Mouse (Mus musculus): Measurements from ENCODE around the gene Znfx1. TPM values are rescaled to one million over a fixed set of nuclear protein-coding genes. Genes with fewer than 3 reads are reported as not detected.

Znfx1 gene
- polyA plus RNA-seq, 1 experiment: 11.4 TPM

DNA sequence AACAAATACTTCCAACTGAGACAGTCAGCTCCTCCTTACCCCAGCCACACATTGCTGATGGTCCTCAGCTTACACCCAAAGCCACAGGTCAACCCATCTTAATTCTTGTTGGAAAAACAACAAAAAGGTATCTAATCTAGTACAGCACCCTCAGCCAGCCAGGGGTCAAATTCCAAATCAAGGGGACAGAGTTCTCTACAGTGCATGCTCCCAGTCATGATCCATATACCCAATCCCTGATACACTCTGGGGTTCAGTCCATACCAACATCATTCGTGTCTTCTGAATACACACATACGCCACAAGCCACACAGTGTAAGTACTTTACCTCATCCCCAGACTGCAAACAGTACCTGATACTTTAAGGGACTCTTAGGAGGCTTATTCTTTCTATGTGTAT, 56.5 kb downstream of the Znfx1 start:
- no peaks in the 10 kb centered on the region for H3K4me1 ChIP-seq (ENCODE audit: control insufficient read depth, insufficient read depth, low read length)
- TF ChIP-seq CTCF (IDR thresholded peaks at IDR 0.05; ENCODE audit: low read depth, low read length) (no peak), EP300 (IDR thresholded peaks at IDR 0.05; ENCODE audit: insufficient read depth, low read depth, low read length) (no peak), POLR2A (IDR thresholded peaks at IDR 0.05; ENCODE audit: insufficient read depth, low read length) (no peak)
- no peaks in the 10 kb centered on the region for H3K9me3 ChIP-seq (replicated peaks; ENCODE audit: control insufficient read depth, insufficient read depth, low read length, poor library complexity, severe bottlenecking)
- H3K27ac ChIP-seq (ENCODE audit: insufficient read depth, low read length): no peak overlapping the region
- no peak overlapping the region for H3K4me3 ChIP-seq (ENCODE audit: low read depth, low read length)
- H3K27me3 ChIP-seq (ENCODE audit: control insufficient read depth, insufficient read depth, low read length, poor library complexity, severe bottlenecking): no peaks in the 10 kb centered on the region
- H3K9ac ChIP-seq (ENCODE audit: low read depth, poor library complexity, severe bottlenecking): no peak overlapping the region
- H3K36me3 ChIP-seq (ENCODE audit: control insufficient read depth, insufficient read depth, low read length, poor library complexity, severe bottlenecking): no peaks in the 10 kb centered on the region

DNA sequence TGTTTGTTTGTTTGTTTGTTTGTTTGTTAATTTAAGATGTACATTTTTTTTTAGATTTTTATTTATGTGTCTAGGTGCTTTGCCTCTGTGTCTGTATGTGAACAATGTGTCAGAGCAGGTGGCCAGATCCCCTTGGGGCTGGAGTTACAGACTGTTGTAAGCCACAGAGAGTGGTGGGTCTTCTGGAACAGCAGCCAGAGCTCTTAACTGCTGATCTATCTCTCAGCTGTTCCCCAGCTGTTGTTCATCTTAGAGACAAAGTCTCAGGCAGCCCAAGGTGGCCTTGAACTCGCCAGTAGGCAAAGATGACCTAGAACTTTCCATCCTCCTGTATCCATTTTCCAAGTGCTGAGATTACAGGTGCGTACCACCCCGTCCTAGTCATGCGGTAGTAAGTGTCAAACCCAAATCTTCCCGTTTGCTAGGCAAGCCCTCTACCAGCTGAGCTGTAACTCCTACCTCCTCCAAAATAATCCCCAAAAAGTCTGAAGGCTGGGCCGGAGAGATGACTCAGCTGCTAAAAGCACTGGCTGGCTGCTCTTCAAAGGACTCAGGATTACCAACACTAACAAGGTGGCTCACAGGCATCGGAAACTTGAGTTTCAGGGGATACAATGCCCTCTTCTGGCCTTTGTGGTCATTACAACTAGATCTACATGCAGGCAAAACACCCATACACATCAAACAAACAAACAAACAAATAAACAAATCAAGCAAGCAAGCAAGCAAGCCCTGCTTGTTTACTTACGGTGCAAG, 58.5 kb downstream of the Znfx1 start:
- H3K9me3 ChIP-seq (replicated peaks; ENCODE audit: control insufficient read depth, insufficient read depth, low read length, poor library complexity, severe bottlenecking): no peaks in the 10 kb centered on the region

DNA sequence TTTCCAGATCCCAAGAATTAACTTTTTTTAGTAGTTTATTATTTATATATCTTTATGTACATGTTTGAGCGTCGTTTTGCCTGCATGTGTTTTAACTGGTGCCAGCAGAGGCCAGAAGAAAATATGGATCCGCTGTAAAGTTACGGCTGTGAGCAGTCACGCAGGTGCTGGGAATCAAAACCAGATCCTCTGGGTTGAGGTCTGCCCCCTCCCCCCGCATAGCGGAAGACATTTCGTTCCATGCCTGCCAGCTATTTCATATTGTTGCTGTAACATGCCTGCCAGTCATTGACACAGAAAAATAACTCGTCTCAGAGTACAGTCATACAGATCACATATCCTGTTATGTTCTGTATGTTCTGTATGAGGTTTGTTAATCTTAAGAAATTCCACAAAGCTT, 61.3 kb downstream of the Znfx1 start:
- H3K27ac ChIP-seq (ENCODE audit: insufficient read depth, low read length): no peak overlapping the region
- no peak overlapping the region for H3K9ac ChIP-seq (ENCODE audit: low read depth, poor library complexity, severe bottlenecking)
- H3K4me1 ChIP-seq (ENCODE audit: control insufficient read depth, insufficient read depth, low read length): no peaks in the 10 kb centered on the region
- no peaks in the 10 kb centered on the region for H3K36me3 ChIP-seq (ENCODE audit: control insufficient read depth, insufficient read depth, low read length, poor library complexity, severe bottlenecking)
- no peaks in the 10 kb centered on the region for H3K9me3 ChIP-seq (replicated peaks; ENCODE audit: control insufficient read depth, insufficient read depth, low read length, poor library complexity, severe bottlenecking)
- H3K4me3 ChIP-seq (ENCODE audit: low read depth, low read length): no peak overlapping the region
- no peak for TF ChIP-seq CTCF (IDR thresholded peaks at IDR 0.05; ENCODE audit: low read depth, low read length)
- TF ChIP-seq EP300 (IDR thresholded peaks at IDR 0.05; ENCODE audit: insufficient read depth, low read depth, low read length): no peak
- TF ChIP-seq POLR2A (IDR thresholded peaks at IDR 0.05; ENCODE audit: insufficient read depth, low read length): no peak
- H3K27me3 ChIP-seq (ENCODE audit: control insufficient read depth, insufficient read depth, low read length, poor library complexity, severe bottlenecking): no peaks in the 10 kb centered on the region

More for the DNA sequence above, 58.5 kb downstream of the Znfx1 start:
- no peaks in the 10 kb centered on the region for H3K36me3 ChIP-seq (ENCODE audit: control insufficient read depth, insufficient read depth, low read length, poor library complexity, severe bottlenecking)
- H3K4me1 ChIP-seq (ENCODE audit: control insufficient read depth, insufficient read depth, low read length): no peaks in the 10 kb centered on the region
- H3K27ac ChIP-seq (ENCODE audit: insufficient read depth, low read length): no peak overlapping the region
- no peak overlapping the region for H3K4me3 ChIP-seq (ENCODE audit: low read depth, low read length)
- H3K9ac ChIP-seq (ENCODE audit: low read depth, poor library complexity, severe bottlenecking): no peak overlapping the region
- H3K27me3 ChIP-seq (ENCODE audit: control insufficient read depth, insufficient read depth, low read length, poor library complexity, severe bottlenecking): no peaks in the 10 kb centered on the region
- TF ChIP-seq EP300 (IDR thresholded peaks at IDR 0.05; ENCODE audit: insufficient read depth, low read depth, low read length): no peak
- TF ChIP-seq POLR2A (IDR thresholded peaks at IDR 0.05; ENCODE audit: insufficient read depth, low read length): no peak
- TF ChIP-seq CTCF (IDR thresholded peaks at IDR 0.05; ENCODE audit: low read depth, low read length): peak; percentile 26

DNA sequence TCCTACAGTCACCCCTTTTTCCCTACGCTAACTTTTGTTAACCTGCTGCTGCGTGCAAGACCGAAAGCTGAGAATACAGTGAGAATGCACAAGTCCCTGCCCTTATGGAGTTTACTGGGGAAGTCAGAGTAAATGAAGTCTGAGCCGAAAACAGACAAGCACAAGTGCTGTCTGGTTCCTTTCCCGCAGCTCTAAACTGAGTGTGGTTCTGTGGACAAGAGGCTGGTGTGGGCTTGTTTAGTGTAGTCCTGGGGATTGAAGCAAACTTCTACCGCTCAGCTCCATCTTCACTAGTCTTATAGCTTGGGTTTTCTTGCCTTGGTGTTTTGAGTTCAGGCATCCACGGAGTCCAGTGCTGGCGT, 66.3 kb downstream of the Znfx1 start:
- no peak for TF ChIP-seq POLR2A (IDR thresholded peaks at IDR 0.05; ENCODE audit: insufficient read depth, low read length)
- no peak for TF ChIP-seq EP300 (IDR thresholded peaks at IDR 0.05; ENCODE audit: insufficient read depth, low read depth, low read length)
- no peak for TF ChIP-seq CTCF (IDR thresholded peaks at IDR 0.05; ENCODE audit: low read depth, low read length)
- H3K27me3 ChIP-seq (ENCODE audit: control insufficient read depth, insufficient read depth, low read length, poor library complexity, severe bottlenecking): no peaks in the 10 kb centered on the region
- peak overlapping the region; percentile 97 for H3K4me3 ChIP-seq (ENCODE audit: low read depth, low read length)
- no peaks in the 10 kb centered on the region for H3K4me1 ChIP-seq (ENCODE audit: control insufficient read depth, insufficient read depth, low read length)
- peak overlapping the region; percentile 91 for H3K27ac ChIP-seq (ENCODE audit: insufficient read depth, low read length)
- H3K36me3 ChIP-seq (ENCODE audit: control insufficient read depth, insufficient read depth, low read length, poor library complexity, severe bottlenecking): no peaks in the 10 kb centered on the region
- peak overlapping the region; percentile 76 for H3K9ac ChIP-seq (ENCODE audit: low read depth, poor library complexity, severe bottlenecking)
- no peaks in the 10 kb centered on the region for H3K9me3 ChIP-seq (replicated peaks; ENCODE audit: control insufficient read depth, insufficient read depth, low read length, poor library complexity, severe bottlenecking)

DNA sequence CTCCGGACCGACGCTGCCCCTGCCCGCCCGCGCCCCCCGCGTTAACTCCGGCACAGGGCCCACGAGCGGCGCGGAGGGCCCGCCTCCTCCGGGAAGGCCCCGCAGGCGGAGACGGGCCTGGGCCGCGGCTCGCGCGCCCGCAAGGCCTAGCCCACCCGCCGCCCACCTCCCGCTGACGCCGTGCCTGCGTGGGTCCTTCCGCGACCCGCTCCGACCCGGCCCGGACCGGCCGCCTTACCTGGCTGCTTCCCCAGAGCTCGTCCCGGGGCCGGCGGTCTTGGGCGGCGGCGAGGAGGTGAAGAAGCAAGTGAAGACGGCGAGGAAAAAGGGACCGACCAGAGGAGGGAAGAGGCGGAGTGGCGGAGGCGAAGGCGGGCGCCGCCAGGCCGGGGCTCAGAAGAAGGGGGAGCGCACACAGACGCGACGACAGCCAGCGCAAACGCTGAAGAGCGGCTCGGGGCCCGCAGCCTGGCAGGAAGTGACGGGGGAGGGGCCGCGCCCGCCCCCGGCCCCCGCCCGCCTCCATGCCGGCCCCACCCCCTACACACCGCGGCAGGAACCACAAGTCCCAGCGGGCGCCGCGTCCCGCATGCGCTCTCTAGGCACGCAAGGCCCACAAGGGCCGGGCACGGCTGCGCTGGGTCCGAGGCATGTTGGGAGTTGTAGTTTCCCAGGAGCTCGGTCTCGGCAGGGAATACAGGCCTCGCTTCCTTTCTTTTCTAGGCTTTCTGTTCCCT, 66.9 kb downstream of the Znfx1 start, which contains the start of gene Stau1:
TSS of gene Stau1 (minus strand) at position 504 of the 737 bp plus-strand sequence.
- Histone ChIP-seq H3K9ac (ENCODE audit: low read depth, poor library complexity, severe bottlenecking) (peak within 1 kb of the TSS; percentile 94), H3K4me1 (ENCODE audit: control insufficient read depth, insufficient read depth, low read length) (no peaks in the 10 kb centered on the region), H3K36me3 (ENCODE audit: control insufficient read depth, insufficient read depth, low read length, poor library complexity, severe bottlenecking) (no peaks in the 10 kb centered on the region), H3K27me3 (ENCODE audit: control insufficient read depth, insufficient read depth, low read length, poor library complexity, severe bottlenecking) (no peaks in the 10 kb centered on the region), H3K27ac (ENCODE audit: insufficient read depth, low read length) (peak within 1 kb of the TSS; percentile 91), H3K9me3 (replicated peaks; ENCODE audit: control insufficient read depth, insufficient read depth, low read length, poor library complexity, severe bottlenecking) (no peaks in the 10 kb centered on the region), H3K4me3 (ENCODE audit: low read depth, low read length) (peak within 1 kb of the TSS; percentile 97)
- no peak for TF ChIP-seq CTCF (IDR thresholded peaks at IDR 0.05; ENCODE audit: low read depth, low read length)
- TF ChIP-seq POLR2A (IDR thresholded peaks at IDR 0.05; ENCODE audit: insufficient read depth, low read length): peak; percentile 44

Data from ES-Bruce4 (cell line).